Mouse (Mus musculus): Measurements from ENCODE around the gene Ptpn6. TPM values are rescaled to one million over a fixed set of nuclear protein-coding genes. Genes with fewer than 3 reads are reported as not detected.
A peak's percentile ranks its signal among the peaks of the same experiment; 100 is the strongest.

The Ptpn6 gene
- 38.9 and 48.7 TPM in 2 replicates for polyA plus RNA-seq (2012; rRNA removed)

DNA sequence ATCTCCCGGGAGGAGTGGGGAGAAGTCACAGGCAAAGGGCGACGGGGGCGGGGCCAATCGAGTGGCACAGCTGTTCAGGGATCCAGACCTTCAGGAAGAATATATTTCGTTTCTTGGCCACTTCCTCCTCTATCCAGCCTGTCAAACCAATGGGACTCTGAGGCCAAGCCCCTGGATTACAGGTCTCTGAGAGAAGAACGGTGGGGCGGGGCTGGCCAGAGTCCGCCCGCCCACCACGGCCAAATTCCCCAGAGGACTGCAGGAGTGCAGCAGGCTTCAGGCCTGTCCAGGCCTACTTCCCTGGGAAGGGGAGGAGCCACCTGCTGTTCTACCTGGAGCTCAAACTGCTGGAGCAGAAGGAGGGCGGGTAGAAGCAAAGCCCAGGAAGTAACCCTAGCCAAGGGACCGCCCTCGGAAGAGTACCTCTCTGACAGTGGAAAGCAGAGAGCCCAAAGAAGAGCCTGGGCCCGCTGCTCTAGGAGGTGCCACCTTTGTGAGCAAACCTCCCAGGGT lies at the start of gene Ptpn6:
TSS of gene Ptpn6 (minus strand) at position 204 of the 513 bp plus-strand sequence.
- peak within 1 kb of the TSS; percentile 37 for H3K4me3 ChIP-seq (replicated peaks; ENCODE audit: extremely low read depth, low read depth, low read length)
- WGBS, result 25% methylated on average over 15 of the region's 15 CpGs

DNA sequence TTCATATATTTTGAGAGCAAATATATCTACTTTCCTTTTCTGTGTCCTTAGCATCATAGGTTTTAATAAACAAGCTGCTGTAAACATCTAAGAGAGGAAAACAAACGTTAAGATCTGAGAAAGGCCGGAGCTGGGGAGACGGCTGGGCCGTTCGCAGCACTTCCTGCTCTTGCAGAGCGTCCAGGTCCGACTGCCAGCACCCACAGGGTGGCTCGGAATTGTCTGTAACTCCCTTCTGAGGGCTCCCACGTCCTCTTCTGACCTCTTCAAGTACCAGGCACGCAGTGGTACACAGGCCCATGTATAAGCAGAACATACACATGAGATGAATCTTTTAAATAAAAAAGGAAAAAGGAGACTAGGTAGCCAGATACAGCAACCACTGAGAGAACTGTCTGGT lies 49.2 kb upstream of the Ptpn6 start:
- TF ChIP-seq POLR2A (IDR thresholded peaks at IDR 0.05; ENCODE audit: borderline replicate concordance, extremely low read depth, low read depth, low read length) (no peak), CTCF (IDR thresholded peaks at IDR 0.05; ENCODE audit: insufficient read depth, low read length) (no peak)
- 53% methylated on average over 10 of the region's 10 CpGs for WGBS
- no peak overlapping the region for H3K4me3 ChIP-seq (replicated peaks; ENCODE audit: extremely low read depth, low read depth, low read length)

More for the DNA sequence above, at the start of gene Ptpn6:
- TF ChIP-seq POLR2A (IDR thresholded peaks at IDR 0.05; ENCODE audit: borderline replicate concordance, extremely low read depth, low read depth, low read length) (no peak), CTCF (IDR thresholded peaks at IDR 0.05; ENCODE audit: insufficient read depth, low read length) (no peak)
- H3K4me1 ChIP-seq (ENCODE audit: control insufficient read depth, insufficient read depth, low read length), result peaks cover 4% of the 10 kb centered on the region
- DNase-seq, result peak; percentile 70

DNA sequence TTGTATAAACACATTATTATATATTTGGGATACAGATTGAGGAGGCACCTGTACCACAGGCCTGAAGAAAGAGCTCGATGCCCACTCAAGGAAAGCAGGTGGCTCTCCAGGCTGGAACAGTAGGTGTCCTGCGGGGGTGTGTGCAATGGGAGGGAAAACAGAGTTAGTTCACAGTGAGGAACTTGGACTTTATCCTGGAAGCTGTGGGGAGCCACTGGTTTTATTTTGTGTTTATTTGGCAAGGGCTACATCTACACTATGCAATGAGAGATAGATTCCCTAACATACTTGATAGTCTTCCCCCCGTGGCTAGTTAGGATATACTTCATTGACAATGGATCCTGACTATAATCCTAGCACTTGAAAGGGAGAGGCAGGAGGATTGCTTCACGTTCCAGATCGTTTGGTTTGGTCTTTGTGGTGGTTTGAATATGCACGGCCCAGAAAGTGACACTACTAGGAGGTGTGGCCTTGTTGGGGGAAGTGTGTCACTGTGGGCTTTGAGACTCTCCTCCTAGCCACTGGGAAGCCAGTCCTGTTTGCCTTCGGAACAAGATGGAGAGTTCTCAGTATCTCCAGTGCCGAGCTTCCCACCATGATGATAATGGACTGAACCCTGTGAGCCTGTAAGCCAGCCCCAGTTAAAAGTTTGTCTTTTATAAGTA lies 48.4 kb upstream of the Ptpn6 start:
- DNase-seq, result no peak
- TF ChIP-seq POLR2A (IDR thresholded peaks at IDR 0.05; ENCODE audit: borderline replicate concordance, extremely low read depth, low read depth, low read length) (no peak), CTCF (IDR thresholded peaks at IDR 0.05; ENCODE audit: insufficient read depth, low read length) (no peak)
- Histone ChIP-seq H3K4me1 (ENCODE audit: control insufficient read depth, insufficient read depth, low read length) (no peaks in the 10 kb centered on the region), H3K4me3 (replicated peaks; ENCODE audit: extremely low read depth, low read depth, low read length) (no peak overlapping the region)
- 46% methylated on average over 8 of the region's 8 CpGs for WGBS

More for the DNA sequence above, 49.2 kb upstream of the Ptpn6 start:
- H3K4me1 ChIP-seq (ENCODE audit: control insufficient read depth, insufficient read depth, low read length), result no peaks in the 10 kb centered on the region
- DNase-seq, result no peak

GRCm38 (mm10) chr6:124782436-124782835 lies 43.9 kb upstream of the Ptpn6 start:
- peak; percentile 24 for DNase-seq
- H3K4me3 ChIP-seq (replicated peaks; ENCODE audit: extremely low read depth, low read depth, low read length), result no peak overlapping the region
- H3K4me1 ChIP-seq (ENCODE audit: control insufficient read depth, insufficient read depth, low read length), result peaks cover 3% of the 10 kb centered on the region; the same call in 1 of the 2 replicates
- 16% methylated on average over 6 of the region's 6 CpGs for WGBS
- TF ChIP-seq POLR2A (IDR thresholded peaks at IDR 0.05; ENCODE audit: borderline replicate concordance, extremely low read depth, low read depth, low read length) (no peak), CTCF (IDR thresholded peaks at IDR 0.05; ENCODE audit: insufficient read depth, low read length) (no peak)

DNA sequence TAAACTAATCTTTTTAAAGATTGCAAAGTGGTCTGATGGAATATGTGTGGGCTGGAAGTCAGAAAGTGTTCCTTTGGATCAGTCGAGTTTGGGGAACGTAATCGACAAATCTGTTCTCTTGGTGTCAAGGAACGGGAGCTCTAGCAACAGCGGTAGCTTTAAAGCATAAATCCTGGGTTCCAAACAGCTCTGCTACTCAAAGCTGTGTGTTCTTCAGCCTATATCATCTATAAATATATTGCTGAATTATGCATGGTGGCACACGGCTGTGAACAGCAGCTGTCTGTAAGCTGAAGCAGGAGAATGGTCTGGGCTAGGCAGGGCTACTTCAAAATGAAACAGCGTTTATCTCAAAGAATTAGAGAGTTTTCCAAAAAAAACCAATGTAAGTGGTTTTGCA lies 42.4 kb upstream of the Ptpn6 start:
- DNase-seq, result no peak
- WGBS, result 84% methylated on average over 7 of the region's 7 CpGs
- Histone ChIP-seq H3K4me3 (replicated peaks; ENCODE audit: extremely low read depth, low read depth, low read length) (no peak overlapping the region), H3K4me1 (ENCODE audit: control insufficient read depth, insufficient read depth, low read length) (peaks cover 3% of the 10 kb centered on the region; the same call in 1 of the 2 replicates)
- no peak for TF ChIP-seq POLR2A (IDR thresholded peaks at IDR 0.05; ENCODE audit: borderline replicate concordance, extremely low read depth, low read depth, low read length)
- TF ChIP-seq CTCF (IDR thresholded peaks at IDR 0.05; ENCODE audit: insufficient read depth, low read length), result no peak

DNA sequence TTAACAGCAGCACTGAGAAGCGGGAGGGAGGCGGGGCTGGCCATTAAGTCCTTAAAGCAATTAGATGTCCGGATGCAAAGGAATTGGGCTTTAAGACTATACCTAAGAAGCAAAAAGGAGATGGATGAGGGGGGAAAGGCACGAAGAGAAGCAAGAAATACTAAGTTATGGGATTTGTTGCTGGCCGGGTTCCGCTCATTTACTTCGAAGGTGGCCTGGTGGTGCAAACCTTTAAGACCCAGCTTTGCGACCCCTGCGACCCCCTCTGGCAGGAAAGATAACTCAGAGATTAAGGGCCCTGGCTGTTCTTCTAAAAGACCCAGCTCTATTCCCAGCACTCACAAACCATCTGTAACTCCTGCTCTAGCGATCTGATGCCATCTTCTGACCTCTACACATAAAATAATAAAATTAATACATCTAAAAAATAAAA lies 41.5 kb upstream of the Ptpn6 start:
- DNase-seq, result no peak
- TF ChIP-seq CTCF (IDR thresholded peaks at IDR 0.05; ENCODE audit: insufficient read depth, low read length) (no peak), POLR2A (IDR thresholded peaks at IDR 0.05; ENCODE audit: borderline replicate concordance, extremely low read depth, low read depth, low read length) (no peak)
- H3K4me3 ChIP-seq (replicated peaks; ENCODE audit: extremely low read depth, low read depth, low read length), result peak overlapping the region; percentile 52
- 14% methylated on average over 10 of the region's 10 CpGs for WGBS
- peaks cover 3% of the 10 kb centered on the region; the same call in 1 of the 2 replicates for H3K4me1 ChIP-seq (ENCODE audit: control insufficient read depth, insufficient read depth, low read length)

GRCm38 (mm10) chr6:124779222-124779983 lies 40.9 kb upstream of the Ptpn6 start, which contains the start of gene Lrrc23:
TSS of gene Lrrc23 (minus strand) at chr6:124779727.
- Histone ChIP-seq H3K4me1 (ENCODE audit: control insufficient read depth, insufficient read depth, low read length) (peaks cover 3% of the 10 kb centered on the region; the same call in 1 of the 2 replicates), H3K4me3 (replicated peaks; ENCODE audit: extremely low read depth, low read depth, low read length) (peak within 1 kb of the TSS; percentile 69)
- DNase-seq, result peak; percentile 51
- WGBS, result 1% methylated on average over 23 of the region's 23 CpGs
- no peak for TF ChIP-seq POLR2A (IDR thresholded peaks at IDR 0.05; ENCODE audit: borderline replicate concordance, extremely low read depth, low read depth, low read length)

DNA sequence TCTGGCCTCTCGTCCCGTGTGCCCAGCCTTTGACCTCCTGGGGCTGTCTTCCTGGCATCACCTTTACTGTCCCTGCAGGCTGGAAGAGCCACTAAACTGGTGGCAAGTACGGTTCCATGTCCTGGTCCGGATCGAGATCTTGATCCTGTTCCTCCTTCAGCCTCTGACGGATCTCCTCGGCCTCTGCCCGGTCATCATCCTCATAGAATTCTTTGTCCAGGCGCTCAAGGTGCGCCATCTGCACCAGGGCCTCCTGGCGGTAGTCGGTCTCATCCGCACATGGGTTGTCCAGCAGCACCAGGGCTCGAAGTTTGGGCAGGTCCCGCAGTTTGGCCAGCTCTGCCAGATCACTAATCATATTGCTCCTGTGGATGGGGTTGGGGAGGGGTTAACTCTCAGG lies 32.0 kb upstream of the Ptpn6 start:
- Histone ChIP-seq H3K4me1 (ENCODE audit: control insufficient read depth, insufficient read depth, low read length) (no peaks in the 10 kb centered on the region), H3K4me3 (replicated peaks; ENCODE audit: extremely low read depth, low read depth, low read length) (no peak overlapping the region)
- 84% methylated on average over 15 of the region's 15 CpGs for WGBS
- no peak for DNase-seq
- TF ChIP-seq CTCF (IDR thresholded peaks at IDR 0.05; ENCODE audit: insufficient read depth, low read length) (no peak), POLR2A (IDR thresholded peaks at IDR 0.05; ENCODE audit: borderline replicate concordance, extremely low read depth, low read depth, low read length) (no peak)

GRCm38 (mm10) chr6:124770013-124770412 lies 31.5 kb upstream of the Ptpn6 start:
- TF ChIP-seq CTCF (IDR thresholded peaks at IDR 0.05; ENCODE audit: insufficient read depth, low read length), result no peak
- no peak for TF ChIP-seq POLR2A (IDR thresholded peaks at IDR 0.05; ENCODE audit: borderline replicate concordance, extremely low read depth, low read depth, low read length)
- Histone ChIP-seq H3K4me1 (ENCODE audit: control insufficient read depth, insufficient read depth, low read length) (no peaks in the 10 kb centered on the region), H3K4me3 (replicated peaks; ENCODE audit: extremely low read depth, low read depth, low read length) (no peak overlapping the region)
- no peak for DNase-seq
- 56% methylated on average over 7 of the region's 7 CpGs for WGBS
